9 mouse cellular contexts compared by ENCODE assay signal in genomic region chr1:74031771-74032609, GRCm38 (mm10).
DNase-seq lines count a peak whose midpoint lies in the region; ATAC-seq and TF ChIP-seq lines count a peak whose summit lies in the region.
"Had no signal": no experiment of that assay in that cellular context is flagged by ENCODE, and none has a peak within 500 bp of the region (broad histone marks: within the 10 kb centered on the region; RNA-seq: fewer than 3 reads in every experiment).

No protein-coding gene starts in this region.

- H3K27ac ChIP-seq in hindbrain, embryonic 10.5 days: peak overlapping the region; percentile 30
- H3K27ac ChIP-seq in hindbrain, embryonic 11.5 days (ENCODE audit: low read depth, low read length): no peak overlapping the region
- H3K27ac ChIP-seq in kidney, embryonic 14.5 days (ENCODE audit: low read depth, low read length): peak overlapping the region; percentile 93; the same call in 1 of the 2 replicates
- H3K27ac ChIP-seq in lung, postnatal 0 days (ENCODE audit: low read length): peak overlapping the region; percentile 97

- H3K4me3 ChIP-seq in hindbrain, embryonic 10.5 days: no peak overlapping the region
- H3K4me3 ChIP-seq in hindbrain, embryonic 11.5 days (ENCODE audit: low read depth, low read length): no peak overlapping the region
- no peak overlapping the region for H3K4me3 ChIP-seq in kidney, embryonic 14.5 days (ENCODE audit: low read length)
- no peak overlapping the region for H3K4me3 ChIP-seq in lung, postnatal 0 days (ENCODE audit: low read depth, low read length)

- no peak for TF ChIP-seq CTCF in lung, postnatal 0 days (IDR thresholded peaks at IDR 0.05)

- H3K27me3 ChIP-seq in hindbrain, embryonic 10.5 days (ENCODE audit: insufficient read depth, poor library complexity, severe bottlenecking): peaks cover 26% of the 10 kb centered on the region
- H3K27me3 ChIP-seq in hindbrain, embryonic 11.5 days (ENCODE audit: control insufficient read depth, insufficient read depth, low read length): peaks cover 6% of the 10 kb centered on the region; the same call in 1 of the 2 replicates
- no peaks in the 10 kb centered on the region for H3K27me3 ChIP-seq in kidney, embryonic 14.5 days (ENCODE audit: control insufficient read depth, insufficient read depth, low read length)
- H3K27me3 ChIP-seq in lung, postnatal 0 days (replicated peaks; ENCODE audit: insufficient read depth, low read length): no peaks in the 10 kb centered on the region

- H3K36me3 ChIP-seq in hindbrain, embryonic 10.5 days: no peaks in the 10 kb centered on the region
- H3K36me3 ChIP-seq in hindbrain, embryonic 11.5 days (ENCODE audit: control insufficient read depth, insufficient read depth, low read length): no peaks in the 10 kb centered on the region
- H3K36me3 ChIP-seq in kidney, embryonic 14.5 days (ENCODE audit: control insufficient read depth, insufficient read depth, low read length): no peaks in the 10 kb centered on the region
- H3K36me3 ChIP-seq in lung, postnatal 0 days (ENCODE audit: insufficient read depth, low read length): peaks cover 4% of the 10 kb centered on the region; the same call in 1 of the 2 replicates

- H3K9ac ChIP-seq in hindbrain, embryonic 11.5 days (ENCODE audit: low read depth, low read length): no peak overlapping the region
- H3K9ac ChIP-seq in kidney, embryonic 14.5 days (ENCODE audit: low read depth, low read length): peak overlapping the region; percentile 29; the same call in 1 of the 2 replicates
- peak overlapping the region; percentile 2; the same call in 1 of the 2 replicates for H3K9ac ChIP-seq in lung, postnatal 0 days (replicated peaks; ENCODE audit: low read depth)

- H3K4me1 ChIP-seq in hindbrain, embryonic 10.5 days (replicated peaks): peaks cover 81% of the 10 kb centered on the region
- peaks cover 9% of the 10 kb centered on the region for H3K4me1 ChIP-seq in hindbrain, embryonic 11.5 days (replicated peaks; ENCODE audit: control insufficient read depth, insufficient read depth, low read length)
- H3K4me1 ChIP-seq in kidney, embryonic 14.5 days (ENCODE audit: control insufficient read depth, insufficient read depth, low read length): peaks cover 94% of the 10 kb centered on the region
- peaks cover 75% of the 10 kb centered on the region for H3K4me1 ChIP-seq in lung, postnatal 0 days (ENCODE audit: insufficient read depth, low read depth, low read length)

- peak; percentile 92 for TF ChIP-seq EP300 in lung, postnatal 0 days (IDR thresholded peaks at IDR 0.05)

- 77% methylated on average over 9 of the region's 9 CpGs for WGBS in hindbrain, embryonic 10.5 days
- WGBS in hindbrain, embryonic 11.5 days: 71% methylated on average over 9 of the region's 9 CpGs
- WGBS in kidney, embryonic 14.5 days: 52% methylated on average over 9 of the region's 9 CpGs
- WGBS in lung, postnatal 0 days: 35% methylated on average over 9 of the region's 9 CpGs

- no peak for DNase-seq in hindbrain, embryonic 10.5 days (ENCODE audit: low spot score)
- DNase-seq in hindbrain, embryonic 11.5 days (ENCODE audit: low spot score): no peak
- DNase-seq in heart, adult 9 months (ENCODE audit: low spot score in 2 of 2): peak; percentile 81 to 92
- DNase-seq in lung, postnatal 0 days (ENCODE audit: low spot score): peak; percentile 83
- DNase-seq in spleen, postnatal 10 days (ENCODE audit: low spot score in 2 of 2): no peak
- DNase-seq in left cerebral cortex, adult 11 months (ENCODE audit: low spot score): no peak
- DNase-seq in left cerebral cortex, adult 9 months (ENCODE audit: low spot score in 2 of 2): no peak
- DNase-seq: cerebellum, postnatal 36 days had no signal

- ATAC-seq in hindbrain, embryonic 11.5 days (ENCODE audit: low FRiP score): no peak
- no peak for ATAC-seq in kidney, embryonic 14.5 days (ENCODE audit: low FRiP score, low TSS enrichment)
- ATAC-seq in lung, postnatal 0 days: peak; percentile 62

- no peaks in the 10 kb centered on the region for H3K9me3 ChIP-seq in hindbrain, embryonic 10.5 days
- no peaks in the 10 kb centered on the region for H3K9me3 ChIP-seq in hindbrain, embryonic 11.5 days (ENCODE audit: control insufficient read depth, low read length)
- no peaks in the 10 kb centered on the region for H3K9me3 ChIP-seq in kidney, embryonic 14.5 days (ENCODE audit: control insufficient read depth, low read length)
- no peaks in the 10 kb centered on the region for H3K9me3 ChIP-seq in lung, postnatal 0 days (ENCODE audit: low read length)

- H3K4me2 ChIP-seq in hindbrain, embryonic 11.5 days (replicated peaks; ENCODE audit: low read depth, low read length): no peak overlapping the region
- H3K4me2 ChIP-seq in kidney, embryonic 14.5 days (replicated peaks; ENCODE audit: low read depth, low read length): peak overlapping the region; percentile 36
- peak overlapping the region; percentile 39 for H3K4me2 ChIP-seq in lung, postnatal 0 days (replicated peaks; ENCODE audit: low read depth, low read length)

Comparison
In these comparisons a context has a peak if more than half of its experiments do, and no peak if none do; other contexts are left out.
1. DNase-seq: peak in heart, adult 9 months (2 of 2) and lung, postnatal 0 days (single experiment); none in hindbrain, embryonic 10.5 days (single experiment), hindbrain, embryonic 11.5 days (single experiment), spleen, postnatal 10 days (0 of 2), left cerebral cortex, adult 11 months (single experiment) and left cerebral cortex, adult 9 months (0 of 2).